Mouse (Mus musculus) retina, postnatal 1 day (tissue): ENCODE measurements at regions not wholly inside any gene's neighbourhood (a gene's known extent, or its start where the extent isn't known, plus 50 kb on each side); places are given as distances from the start of the nearest gene placed in this dataset.
A peak's percentile ranks its signal among the peaks of the same experiment; 100 is the strongest.
"Not testable (repeated sequence)": the region's sequence is repeated elsewhere in the genome, so short reads cannot be mapped to it uniquely, and the experiment has no call there.

Experiments used
- DNase-seq: peaks from one replicate; pipeline ENCODE4 v3.0.0-alpha.2; 2012

GRCm38 (mm10) chr13:45130516-45131249 is 52.2 kb downstream of the Gm9817 start:
- DNase-seq: no peak

DNA sequence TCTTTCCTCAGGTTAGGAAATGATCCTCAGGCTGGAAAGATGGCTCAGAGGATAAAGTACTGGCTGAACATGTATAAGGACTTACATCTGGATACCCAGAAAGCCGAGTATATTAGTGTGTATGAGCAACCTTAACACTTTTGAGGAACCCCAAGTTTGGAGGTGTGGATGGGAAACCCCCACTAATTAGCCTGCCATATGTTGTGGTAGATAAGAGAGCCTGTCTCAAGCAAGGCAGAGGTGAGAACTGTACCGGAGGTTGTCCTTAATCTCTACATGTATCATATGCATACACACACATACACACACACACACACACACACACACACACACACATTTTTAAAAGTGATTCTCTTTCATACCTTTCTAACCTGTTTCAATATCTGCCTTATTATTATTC is 62.1 kb downstream of the Gm9817 start:
- DNase-seq: no peak

DNA sequence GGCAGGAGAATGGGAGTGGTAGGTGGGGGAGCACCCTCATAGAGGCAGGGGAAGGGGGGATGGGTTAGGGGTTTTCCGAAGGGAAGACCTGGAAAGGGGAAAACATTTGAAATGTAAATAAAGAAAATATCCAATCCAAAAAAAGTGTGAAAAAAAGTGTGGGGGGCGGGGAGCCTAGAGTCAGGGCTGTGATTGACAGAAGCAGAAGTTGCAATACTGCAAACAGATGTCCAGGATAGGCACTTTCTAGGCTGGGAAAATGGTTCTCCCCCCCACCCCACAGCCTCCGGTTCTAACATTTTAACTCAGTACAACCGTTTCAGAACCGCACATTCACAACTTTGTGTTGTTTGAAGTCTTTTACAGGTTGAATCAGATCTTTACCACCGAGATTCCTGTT is 66.6 kb downstream of the Gm9817 start:
- no peak for DNase-seq

- peak; percentile 7 for DNase-seq
Observed at GRCm38 (mm10) chr13:45156223-45156622, 77.7 kb downstream of the Gm9817 start.

DNA sequence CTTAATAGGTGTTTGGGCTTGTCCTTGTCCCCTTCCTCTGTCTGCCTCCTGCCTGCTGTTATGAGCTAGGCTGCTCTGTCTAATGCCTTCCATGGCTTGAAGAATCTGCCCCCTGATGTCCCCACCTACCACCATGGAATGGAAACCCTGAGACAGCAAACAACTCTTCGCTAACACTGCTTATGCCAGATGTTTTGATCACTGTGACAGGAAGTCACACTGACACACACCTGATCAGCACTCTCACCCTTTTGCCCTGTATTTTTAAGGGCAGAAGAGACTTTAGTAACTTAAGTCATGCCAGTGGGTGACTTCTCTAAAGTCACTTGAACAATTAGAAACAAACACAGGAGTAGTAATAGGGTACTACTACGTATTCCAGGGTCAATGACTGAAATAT is 78.5 kb downstream of the Gm9817 start:
- no peak for DNase-seq

GRCm38 (mm10) chr13:45160281-45160680 is 81.8 kb downstream of the Gm9817 start:
- no peak for DNase-seq

DNA sequence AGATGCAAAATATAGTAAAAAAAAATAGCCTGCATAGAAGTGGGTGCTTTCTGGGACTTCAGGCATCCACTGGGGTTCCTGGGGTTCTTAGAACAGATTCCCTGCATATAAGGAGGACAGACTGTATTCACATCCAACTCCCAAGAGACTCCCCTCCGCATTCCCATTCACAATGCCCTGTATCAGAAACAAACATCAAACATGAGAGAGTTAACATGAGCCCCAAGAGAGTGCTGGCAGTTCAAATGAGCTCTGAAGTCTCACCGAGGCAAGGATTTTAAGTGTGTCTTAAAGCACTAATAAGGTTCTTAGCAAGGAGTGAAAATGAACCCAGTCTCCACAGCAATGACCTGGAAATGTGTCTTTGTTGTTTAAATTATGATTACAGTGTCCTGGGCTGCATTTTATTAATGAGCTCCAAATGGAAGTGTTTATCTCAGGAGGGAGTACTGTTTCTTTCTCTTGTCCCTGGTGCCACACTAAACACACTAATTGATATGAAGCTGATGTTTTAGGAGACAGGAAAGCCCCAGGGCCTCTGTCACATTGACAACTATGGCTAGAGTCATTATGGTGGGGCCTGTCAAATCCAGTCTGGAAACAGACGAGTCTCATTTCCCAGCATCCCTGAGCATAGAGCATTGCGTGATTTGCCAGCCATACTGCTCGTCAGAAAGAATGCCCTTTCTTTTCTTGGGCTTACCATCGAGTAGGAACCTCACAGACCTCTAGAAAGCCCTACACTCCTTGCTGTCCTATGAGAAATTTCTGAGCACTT is 85.7 kb downstream of the Gm9817 start:
- DNase-seq: peak; percentile 27

- no peak for DNase-seq
Observed at GRCm38 (mm10) chr13:45165159-45165558, 86.7 kb downstream of the Gm9817 start.

DNA sequence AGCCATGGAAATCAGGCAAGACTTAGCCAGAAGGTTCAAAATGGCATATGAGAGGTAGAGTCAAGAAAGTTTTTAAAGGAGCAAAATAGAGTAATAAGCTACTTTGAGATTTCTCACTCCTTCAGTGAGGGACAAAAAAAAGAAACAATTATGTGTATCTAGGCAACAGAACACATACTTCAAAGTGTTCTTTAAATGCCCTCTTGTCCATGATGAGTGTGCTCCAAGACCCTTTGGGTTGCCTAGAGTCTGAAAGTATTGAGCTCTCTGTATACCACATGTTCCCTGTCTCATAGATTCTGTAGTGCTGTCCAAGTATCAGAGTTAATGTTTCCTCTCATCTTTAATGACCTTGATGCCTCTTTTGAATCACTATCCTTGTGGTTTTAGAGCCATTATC is 91.2 kb downstream of the Gm9817 start:
- no peak for DNase-seq

GRCm38 (mm10) chr13:45173139-45173538 is 94.6 kb downstream of the Gm9817 start:
- DNase-seq: no peak

DNA sequence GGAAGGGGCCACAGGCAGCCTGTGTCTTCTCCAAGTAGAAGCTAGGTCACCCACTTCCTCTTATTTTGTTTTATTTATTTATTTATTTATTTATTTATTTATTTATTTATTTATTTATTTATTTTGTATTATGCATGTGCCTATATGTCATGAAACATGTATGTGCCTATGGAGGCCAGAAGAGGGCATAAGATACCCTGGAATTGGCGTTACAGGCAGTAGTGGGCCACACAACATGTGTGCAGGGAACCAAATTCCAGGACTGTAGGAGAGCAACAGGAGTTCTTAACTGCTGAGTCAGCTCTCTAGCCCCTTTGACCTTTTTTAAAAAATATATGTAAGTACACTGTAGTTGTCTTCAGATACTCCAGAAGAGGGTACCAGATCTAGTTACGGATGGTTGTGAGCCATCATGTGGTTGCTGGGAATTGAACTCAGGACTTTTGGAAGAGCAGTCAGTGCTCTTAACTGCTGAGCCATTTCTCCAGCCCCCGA is 97.3 kb downstream of the Gm9817 start:
- not testable (repeated sequence) for DNase-seq

- DNase-seq: no peak
Observed at GRCm38 (mm10) chr13:45181529-45182230, 103.2 kb downstream of the Gm9817 start.

DNA sequence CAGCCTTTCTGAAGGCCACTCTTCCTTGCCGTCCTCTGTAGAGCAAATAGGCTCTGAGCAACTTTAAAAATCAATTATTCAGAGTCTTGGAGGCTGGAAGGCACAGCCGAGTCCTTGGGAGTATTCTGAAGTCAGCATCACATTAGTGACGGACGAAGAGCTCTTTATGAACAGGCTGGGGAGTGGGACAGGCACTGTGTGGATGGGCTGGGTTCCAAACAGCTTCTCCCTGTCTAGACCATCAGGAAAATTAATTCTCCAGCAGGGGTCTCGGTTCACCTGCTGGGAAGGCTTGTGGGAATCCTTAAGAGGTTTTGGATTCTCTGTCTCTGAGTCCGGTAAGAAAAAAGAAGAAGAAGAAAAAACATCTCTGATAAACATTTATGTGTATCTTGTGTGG is 110.9 kb downstream of the Gm9817 start:
- DNase-seq: peak; percentile 46

- no peak for DNase-seq
Observed at GRCm38 (mm10) chr13:45190151-45190550, 111.7 kb downstream of the Gm9817 start.

DNA sequence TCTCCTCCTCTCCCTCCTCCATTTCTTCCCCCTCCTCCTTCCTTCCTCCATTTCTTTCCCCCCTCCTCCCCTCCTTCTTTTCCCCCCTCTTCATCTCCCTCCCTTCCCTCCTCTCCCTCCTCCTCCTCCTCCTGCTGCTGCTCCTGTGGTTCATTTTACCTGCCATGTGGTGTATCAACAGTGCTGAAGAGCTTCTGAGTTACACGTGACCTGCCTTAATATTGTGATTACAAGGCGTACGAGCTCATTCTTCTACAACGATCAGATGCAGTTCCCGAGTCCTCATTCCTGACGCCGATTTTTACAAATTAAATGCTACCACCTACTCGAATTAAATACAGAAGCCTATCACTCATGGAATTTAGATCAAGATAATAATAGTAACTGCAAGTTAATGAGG is 113.6 kb downstream of the Gm9817 start:
- DNase-seq: peak; percentile 16

- no peak for DNase-seq
Observed at GRCm38 (mm10) chr13:45195562-45195961, 117.1 kb downstream of the Gm9817 start.

DNA sequence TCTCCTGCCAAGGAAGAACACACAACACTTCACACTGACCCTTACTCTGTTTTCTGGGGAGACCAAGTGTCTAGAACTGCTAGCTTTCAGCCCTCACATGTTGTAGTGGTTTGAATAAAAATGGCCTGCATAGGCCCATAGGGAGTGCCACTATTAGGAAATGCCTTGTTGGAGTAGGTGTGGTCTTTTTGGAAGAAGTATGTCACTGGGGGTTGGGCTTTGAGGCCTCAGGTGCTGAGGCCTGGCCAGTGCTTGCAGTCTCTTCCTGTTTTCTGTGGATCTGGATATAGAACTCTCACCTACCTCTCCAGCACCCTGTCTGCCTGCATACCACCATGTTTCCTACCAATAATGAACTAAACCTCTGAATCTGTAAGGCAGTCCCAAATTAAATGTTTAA is 117.9 kb downstream of the Gm9817 start:
- DNase-seq: no peak

DNA sequence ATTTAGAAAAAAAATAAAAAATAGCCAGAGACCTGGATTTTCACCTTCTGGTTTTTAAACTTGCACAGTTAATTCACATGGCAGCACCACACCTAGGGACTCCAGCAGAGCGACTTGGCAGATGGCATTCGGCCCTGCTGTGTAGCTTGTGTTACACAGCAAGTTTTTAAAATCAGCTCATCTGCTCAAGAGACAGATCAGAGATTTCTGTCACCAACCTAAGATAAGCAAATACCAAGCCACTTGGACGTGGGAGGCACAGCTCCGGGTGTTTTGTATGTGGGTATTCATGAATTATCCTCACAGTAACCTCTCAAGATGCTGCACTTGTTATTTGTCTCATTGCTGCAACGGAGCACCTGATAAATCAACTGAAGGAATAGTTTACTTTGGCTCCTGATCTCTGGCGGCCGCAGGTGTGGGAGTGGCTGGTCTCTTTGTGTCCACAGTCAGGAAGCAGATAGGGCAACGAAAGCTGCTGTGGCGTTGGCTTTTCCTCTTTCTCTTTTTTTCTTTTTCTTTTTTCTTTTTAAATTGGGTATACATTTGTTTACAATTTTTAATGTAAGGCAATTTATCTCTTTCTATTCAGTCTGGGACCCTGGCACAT is 122.1 kb downstream of the Gm9817 start:
- DNase-seq: no peak

GRCm38 (mm10) chr13:45204856-45205255 is 126.4 kb downstream of the Gm9817 start:
- DNase-seq: no peak

GRCm38 (mm10) chr13:45208540-45209197 is 130.2 kb downstream of the Gm9817 start:
- no peak for DNase-seq

- DNase-seq: no peak
Observed at GRCm38 (mm10) chr13:45211241-45211640, 132.7 kb downstream of the Gm9817 start.

DNA sequence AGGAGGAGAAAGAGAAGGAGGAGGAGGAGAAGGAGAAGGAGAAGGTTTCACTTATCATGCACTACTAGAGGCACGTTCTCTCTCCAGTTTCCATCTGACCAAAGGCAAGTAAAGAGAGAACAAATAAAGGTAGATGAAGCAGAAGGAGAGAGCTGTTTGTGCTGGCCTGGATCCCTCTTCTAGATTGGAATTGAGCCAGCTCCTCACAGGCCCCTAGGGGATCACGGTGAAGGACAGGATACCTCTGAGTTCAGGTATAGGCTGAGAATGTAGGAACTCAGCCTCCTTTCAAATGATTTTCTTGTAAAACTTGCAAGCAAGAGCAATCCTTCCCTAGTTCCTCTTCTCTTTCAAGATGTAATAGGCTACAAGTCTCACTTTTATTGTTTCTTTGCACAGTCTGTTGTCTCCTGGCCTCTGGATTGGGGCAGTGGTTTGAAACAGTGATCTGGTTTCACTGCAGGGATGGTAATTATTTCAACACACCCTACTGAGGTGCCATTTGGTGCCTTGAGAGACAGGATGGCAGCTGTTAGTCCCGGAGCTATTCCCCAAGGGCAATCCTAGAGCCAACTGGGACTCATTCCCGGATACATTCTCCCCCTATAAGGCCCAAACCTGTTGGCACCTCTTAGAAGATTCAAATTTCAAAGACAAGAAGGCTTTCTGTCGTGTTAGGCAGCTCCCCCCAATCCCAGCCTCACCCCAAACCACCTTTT is 134.8 kb downstream of the Gm9817 start:
- DNase-seq: no peak
